Mouse (Mus musculus) adrenal gland (tissue): Measurements from ENCODE around the gene Hrc.

ENCODE experiments used
- intact Hi-C: fragments of 180-260 bp; cut with DNase I; formaldehyde crosslinking; loops from one replicate; pipeline ENCODE4 v1.15.1; 2025

Hrc gene

DNA sequence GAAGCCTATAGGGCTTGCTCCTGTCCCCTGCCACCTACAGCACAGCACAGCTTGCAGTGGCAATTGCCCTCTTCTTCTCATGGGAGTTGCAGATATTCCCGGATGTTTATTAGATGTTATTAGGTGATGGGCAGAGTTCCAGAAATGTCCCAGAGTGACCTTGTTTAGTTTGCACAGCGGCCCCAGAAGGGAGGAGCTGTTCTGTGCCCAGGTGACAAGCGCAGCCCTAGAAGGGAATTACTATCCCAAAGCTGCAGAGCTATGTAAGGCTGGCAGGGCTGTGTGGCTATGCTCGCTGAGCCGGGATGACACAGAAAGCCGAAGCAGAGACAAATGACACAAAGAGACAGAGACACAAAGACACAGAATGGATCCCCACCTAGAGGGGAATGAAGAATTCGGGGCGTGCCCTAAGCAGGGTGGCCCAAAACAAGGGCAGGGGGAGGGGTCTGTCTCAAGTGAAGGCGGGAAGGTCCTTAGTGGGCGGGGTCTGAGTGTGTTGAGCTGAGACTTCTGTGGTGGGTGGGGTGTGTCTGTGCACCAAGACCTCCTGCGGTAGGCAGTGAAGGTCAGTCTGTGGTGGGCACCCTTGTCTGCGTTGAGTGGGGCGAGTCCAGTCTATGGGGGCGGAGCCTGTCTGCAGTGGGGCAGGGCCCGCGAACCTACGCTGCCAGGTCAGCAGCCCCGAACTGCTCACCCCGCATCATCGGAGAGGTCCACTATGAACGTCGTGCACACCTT is 2.2 kb upstream of the Hrc start:
- intact Hi-C loops: no loop called here

DNA sequence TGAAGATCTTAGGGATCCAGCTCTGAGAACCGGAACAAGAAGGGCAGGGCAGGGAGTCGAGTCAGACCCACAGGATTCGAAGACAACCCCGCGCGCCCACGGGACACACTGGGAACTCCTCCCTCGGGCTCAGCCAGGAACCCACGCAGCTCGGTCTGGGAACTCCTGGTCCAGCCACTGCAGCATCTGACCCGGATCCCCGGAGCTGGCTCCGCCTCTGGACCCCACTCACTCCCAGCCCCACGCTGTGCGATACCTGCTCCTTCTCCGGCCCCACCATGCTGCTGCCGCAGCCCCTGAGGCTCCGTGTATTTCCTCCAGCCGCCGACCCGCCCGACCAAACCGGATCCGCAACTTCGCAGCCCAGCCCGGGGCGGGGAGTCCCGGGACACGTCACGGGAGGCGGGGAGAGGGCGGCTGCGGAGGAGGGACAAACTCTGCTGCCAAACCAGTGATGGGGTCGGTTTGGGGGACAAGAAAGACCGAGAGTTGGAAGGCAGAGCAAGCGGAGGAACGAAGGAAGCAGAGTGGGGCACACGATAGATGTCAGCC is 1.6 kb upstream of the Hrc start, which contains the start of gene Trpm4:
TSS of gene Trpm4 (minus strand) at position 350 of the 552 bp plus-strand sequence.
- intact Hi-C loops: no loop called here

DNA sequence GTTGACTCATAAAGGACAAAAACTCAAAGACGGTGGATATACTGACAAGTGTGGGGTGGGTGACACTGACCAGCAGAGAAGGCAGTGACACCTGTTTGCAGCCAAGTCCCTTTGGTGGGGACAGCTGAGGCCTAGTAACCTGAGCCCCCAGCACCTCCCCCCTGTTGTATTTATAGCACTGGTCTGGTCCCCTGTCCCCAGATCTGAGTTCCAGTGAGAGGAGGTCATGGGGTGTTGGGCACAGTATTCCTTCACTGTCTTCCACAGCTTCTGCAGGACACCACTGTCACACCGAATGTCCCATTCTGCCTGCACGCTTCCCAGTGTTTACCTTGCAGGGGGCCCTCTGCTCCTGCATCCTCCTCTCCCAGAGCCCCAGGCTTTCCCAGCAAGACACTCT is 485 bp upstream of the Hrc start:
- intact Hi-C loops: no loop called here

DNA sequence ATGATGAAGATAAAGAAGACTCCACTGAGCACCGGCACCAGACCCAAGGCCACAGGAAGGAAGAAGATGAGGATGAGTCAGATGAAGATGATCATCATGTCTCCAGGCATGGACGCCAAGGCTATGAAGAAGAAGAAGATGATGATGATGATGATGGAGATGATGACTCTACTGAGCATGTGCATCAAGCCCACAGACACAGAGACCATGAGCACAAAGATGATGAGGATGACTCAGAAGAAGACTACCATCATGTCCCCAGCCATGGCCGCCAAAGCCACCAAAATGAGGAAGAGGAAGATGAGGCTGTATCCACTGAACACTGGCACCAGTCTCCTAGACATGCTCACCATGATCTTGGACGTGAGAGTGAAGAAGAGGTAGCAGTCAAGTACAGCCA is 1.2 kb downstream of the Hrc start:
- intact Hi-C loops: no loop called here

GRCm38 (mm10) chr7:45337469-45337868 is 2.4 kb downstream of the Hrc start:
- intact Hi-C loops: no loop called here

DNA sequence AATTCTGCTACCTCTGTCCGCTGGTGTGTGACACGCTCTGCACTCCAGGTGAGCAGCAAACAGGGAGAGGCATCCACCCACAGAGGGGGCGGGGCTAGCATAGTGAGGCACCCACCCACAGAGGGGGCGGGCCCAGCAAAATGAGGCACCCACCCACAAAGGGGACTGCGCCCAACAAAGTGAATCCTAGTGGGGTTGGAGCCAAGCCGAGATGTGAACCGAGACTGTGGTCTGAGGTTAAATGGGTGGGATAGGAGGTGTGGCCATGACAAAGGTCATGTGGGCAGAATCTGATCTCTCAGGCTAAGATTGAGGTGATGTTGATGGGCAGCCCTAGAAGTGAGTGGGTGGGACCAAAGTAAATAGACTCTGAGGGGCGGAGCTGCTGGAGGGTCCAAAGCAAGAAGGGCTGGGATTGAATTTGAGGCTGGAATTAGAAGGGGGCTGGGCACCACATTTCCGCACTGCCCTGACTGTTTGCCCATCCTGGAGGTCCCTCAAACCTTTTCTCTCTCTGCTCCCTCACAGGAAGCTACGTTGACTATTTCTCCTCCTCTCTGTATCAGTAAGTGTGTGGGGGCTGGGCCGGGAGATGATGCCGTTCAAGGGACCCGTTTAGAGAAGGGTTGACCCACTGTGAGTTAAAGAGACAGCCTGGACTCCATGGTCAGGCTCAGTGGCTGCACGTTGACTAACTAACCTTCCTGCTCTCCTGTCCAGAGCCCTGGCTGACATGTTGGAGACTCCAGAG is 3.2 kb downstream of the Hrc start:
- intact Hi-C loops: no loop called here

DNA sequence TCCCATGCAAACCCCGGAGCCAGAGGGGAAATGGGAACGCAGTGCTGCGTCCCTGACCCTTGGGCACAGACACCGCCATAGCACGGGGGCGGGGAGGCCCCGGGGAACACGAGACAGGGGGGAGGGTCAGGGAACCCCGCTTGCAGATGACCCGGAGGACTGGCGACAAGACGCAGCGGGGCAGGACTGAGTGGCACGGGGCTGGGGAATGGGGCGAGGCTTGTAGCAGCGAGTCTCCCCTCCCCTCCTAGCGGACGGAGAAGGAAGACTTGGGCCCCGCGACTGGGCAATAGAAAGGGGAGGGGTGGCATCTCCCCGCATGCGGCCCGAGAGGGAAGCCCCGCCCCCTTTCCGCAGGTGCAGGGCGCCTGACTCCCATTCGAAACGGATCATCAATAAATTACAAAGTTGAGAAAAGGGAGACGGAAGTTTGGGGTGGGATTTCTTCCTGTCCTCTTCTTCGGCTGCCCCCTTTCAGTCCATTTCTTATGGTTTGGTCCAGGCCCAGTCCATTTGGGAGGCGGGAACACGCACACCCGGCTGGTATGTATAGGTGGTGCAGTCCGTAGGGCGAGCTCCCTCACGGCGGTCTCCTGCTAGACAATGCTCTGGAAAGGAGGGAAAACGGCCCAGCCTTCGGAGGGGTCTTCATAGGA is 4.4 kb downstream of the Hrc start:
- intact Hi-C loops: no loop called here

GRCm38 (mm10) chr7:45340066-45340442 is 5.0 kb downstream of the Hrc start:
- intact Hi-C loops: no loop called here

GRCm38 (mm10) chr7:45340669-45341068 is 5.6 kb downstream of the Hrc start:
- intact Hi-C loops: no loop called here

GRCm38 (mm10) chr7:45341303-45341702 is 6.2 kb downstream of the Hrc start:
- intact Hi-C loops: no loop called here

DNA sequence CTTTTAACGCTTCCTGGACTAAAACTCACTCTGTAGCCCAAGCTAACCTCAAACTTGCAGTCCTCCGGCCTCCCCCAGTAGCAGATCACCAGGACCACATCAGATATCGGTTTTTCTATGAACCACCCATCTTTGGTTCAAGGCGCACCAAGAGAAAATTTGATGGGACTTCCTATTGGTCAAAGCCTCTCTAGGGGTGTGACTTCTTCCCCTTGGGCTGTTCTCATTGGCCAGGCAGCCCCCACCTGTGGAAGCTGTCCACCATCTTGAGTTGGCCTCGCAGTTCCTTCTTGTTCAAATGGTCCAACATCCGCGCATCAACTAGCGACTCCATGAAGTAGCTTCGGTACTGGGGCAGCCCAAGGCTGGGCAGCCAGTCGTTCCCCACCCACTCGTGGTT is 7.0 kb downstream of the Hrc start:
- intact Hi-C loops: no loop called here

DNA sequence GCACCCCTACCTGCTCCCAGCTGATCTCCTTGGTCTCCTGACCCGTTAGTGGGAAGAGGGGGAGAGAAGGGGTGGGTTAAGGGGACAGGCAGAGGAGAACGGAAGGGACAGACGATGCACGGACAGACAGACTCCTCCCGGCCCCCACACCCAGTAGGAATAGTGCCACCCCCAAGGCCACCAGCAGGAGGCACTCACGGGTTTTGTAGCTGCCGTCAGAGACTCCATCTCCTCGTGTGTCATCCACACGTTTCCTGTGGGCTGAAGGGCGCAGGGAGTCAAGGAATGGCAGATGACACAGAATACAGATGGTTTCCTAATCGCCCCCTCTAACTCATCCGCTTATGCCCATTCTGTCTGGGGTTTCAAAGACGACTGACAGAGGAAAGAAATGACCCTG is 8.5 kb downstream of the Hrc start:
- intact Hi-C loops: no loop called here

DNA sequence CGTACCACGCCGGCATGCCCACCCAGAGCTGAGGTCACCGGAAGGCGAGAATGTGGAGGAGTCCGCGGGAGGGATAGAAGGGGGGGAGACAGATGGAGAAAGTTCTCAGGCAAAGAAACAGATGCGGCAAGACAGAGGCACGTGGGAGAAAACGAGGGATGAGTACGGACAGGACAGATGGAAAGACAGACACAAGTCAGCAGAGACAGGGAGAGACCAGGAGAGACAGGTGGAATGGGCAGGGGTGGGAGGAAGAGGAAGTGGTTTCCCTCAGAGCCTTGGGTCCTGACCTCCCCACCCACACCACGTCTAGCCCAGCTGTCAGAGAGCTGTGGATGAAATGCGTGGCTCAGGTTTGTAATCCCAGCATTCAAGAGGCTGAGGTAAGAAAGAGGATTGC is 11.8 kb downstream of the Hrc start:
- intact Hi-C loops: no loop called here

DNA sequence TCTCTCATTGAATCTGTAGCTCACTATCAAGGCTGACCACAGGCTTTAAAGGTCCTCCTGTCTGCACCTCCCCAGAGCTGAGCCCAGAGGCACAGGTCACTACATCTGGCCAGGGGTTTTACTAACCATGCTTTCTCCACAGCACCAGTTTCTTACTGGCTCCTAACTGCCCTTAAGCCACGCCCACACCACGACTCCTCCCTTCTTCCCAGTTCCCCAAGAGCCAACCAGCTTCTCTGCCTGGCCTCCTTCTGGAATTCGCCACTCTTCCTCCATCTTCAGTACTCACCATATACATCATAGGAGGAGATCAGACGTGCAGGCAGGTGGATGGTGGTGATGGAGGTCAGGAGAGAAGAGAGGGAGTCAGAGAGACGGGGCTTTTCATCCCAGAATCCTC is 18.0 kb downstream of the Hrc start:
- intact Hi-C loops: loop anchor here (10.0 kb wide), 1 partner anchor 128 kb away; no protein-coding TSS in a partner anchor

- intact Hi-C loops: loop anchor here (10.0 kb wide), 1 partner anchor 131 kb away; no protein-coding TSS in a partner anchor
Measured at GRCm38 (mm10) chr7:45355318-45356020, 20.4 kb downstream of the Hrc start.

DNA sequence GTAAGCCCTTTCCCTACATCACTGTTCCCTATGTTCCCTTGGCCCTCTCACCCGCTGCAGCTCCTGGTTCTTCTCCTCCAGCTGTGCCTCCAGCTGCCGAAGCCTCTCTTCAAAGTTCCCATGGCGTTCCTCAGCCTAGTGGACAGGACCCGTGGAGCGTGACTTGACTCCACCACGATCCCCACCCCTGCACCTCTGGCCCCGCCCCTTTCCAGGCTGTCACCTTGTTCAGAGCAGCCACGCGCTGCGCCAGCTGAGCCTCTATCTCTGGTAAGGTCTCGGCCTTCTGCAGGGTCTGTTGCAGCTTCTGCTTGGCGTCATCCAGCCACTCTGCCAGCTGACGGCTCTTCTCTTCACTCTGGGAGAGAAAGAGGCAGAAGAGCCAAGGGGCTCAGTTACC is 21.0 kb downstream of the Hrc start:
- intact Hi-C loops: loop anchor here (10.0 kb wide), 1 partner anchor 131 kb away; no protein-coding TSS in a partner anchor

DNA sequence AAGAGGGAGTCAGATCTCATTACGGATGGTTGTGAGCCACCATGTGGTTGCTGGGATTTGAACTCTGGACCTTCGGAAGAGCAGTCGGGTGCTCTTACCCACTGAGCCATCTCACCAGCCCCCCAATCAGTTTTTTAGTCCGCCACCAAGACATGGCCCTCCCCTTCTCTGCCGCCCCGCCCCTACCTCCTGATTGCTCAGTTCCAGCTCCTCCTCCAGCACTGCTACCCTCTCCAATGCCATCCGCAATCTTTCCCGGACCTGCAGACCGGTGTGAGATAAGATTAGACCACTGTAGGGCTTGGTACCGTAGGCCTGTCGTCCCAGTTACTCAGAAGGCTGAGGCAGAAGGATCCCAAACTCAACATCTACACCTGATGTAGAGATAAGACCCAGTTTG is 24.0 kb downstream of the Hrc start:
- intact Hi-C loops: loop anchor here (10.0 kb wide), 1 partner anchor 134 kb away; no protein-coding TSS in a partner anchor

GRCm38 (mm10) chr7:45360404-45361125 is 25.5 kb downstream of the Hrc start:
- intact Hi-C loops: no loop called here

- intact Hi-C loops: no loop called here
Measured at GRCm38 (mm10) chr7:45361243-45361804, 26.2 kb downstream of the Hrc start.

- intact Hi-C loops: no loop called here
Measured at GRCm38 (mm10) chr7:45362801-45363200, 27.7 kb downstream of the Hrc start.
